ENCODE assay signal across 33 mouse cellular contexts in the genomic region with DNA sequence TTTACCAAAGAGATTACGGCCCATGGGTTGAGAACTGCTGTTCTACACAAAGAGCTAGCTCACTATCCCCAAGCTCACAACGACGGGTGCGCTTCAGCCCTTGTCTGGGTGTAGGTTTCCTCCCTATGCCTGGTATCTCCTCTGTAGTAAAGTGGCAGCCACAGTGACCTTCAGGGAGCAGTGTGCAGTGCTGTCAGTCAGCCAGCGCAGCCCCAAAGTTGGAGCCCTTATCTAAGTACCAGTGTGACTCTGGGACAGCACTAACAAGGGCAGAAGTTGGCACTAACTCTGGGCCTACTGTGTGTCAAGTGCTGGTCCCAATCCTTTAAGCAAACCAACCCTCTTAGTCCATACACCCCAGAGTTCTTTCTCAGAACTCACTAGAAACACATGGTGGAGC. TPM values are rescaled to one million over a fixed set of nuclear protein-coding genes. Genes with fewer than 3 reads are reported as not detected.
DNase-seq lines count a peak whose midpoint lies in the region; ATAC-seq and TF ChIP-seq lines count a peak whose summit lies in the region.
"Had no signal": no experiment of that assay in that cellular context is flagged by ENCODE, and none has a peak within 500 bp of the region (broad histone marks: within the 10 kb centered on the region; RNA-seq: fewer than 3 reads in every experiment).

No protein-coding gene starts in this region.

- ATAC-seq in lung, embryonic 14.5 days (ENCODE audit: insufficient read depth), result 0 out of 2 replicates have a peak, but pooled peaks have one; percentile 32
- 0 out of 2 replicates have a peak, but pooled peaks have one; percentile 66 for ATAC-seq in heart, embryonic 16.5 days (replicated peaks; ENCODE audit: extremely low read depth, insufficient read depth, low FRiP score)
- ATAC-seq in inflammation-experienced regulatory T-cells, adult 6 months, result no peak
- ATAC-seq: forebrain, embryonic 15.5 days; Patski had no signal

- peaks cover 85% of the 10 kb centered on the region for H3K36me3 ChIP-seq in lung, embryonic 14.5 days (ENCODE audit: insufficient read depth)
- H3K36me3 ChIP-seq in heart, embryonic 16.5 days (ENCODE audit: control insufficient read depth, insufficient read depth), result peaks cover 51% of the 10 kb centered on the region

- 0 out of 2 replicates have a peak, but pooled peaks cover under 1% of the 10 kb centered on the region for H3K4me1 ChIP-seq in lung, embryonic 14.5 days (ENCODE audit: insufficient read depth)
- H3K4me1 ChIP-seq in heart, embryonic 16.5 days (ENCODE audit: control insufficient read depth, insufficient read depth, low read length), result peaks cover 13% of the 10 kb centered on the region

- H3K27me3 ChIP-seq in lung, embryonic 14.5 days (ENCODE audit: insufficient read depth, low read length), result no peaks in the 10 kb centered on the region
- H3K27me3 ChIP-seq in heart, embryonic 16.5 days (ENCODE audit: control insufficient read depth, insufficient read depth, low read length), result no peaks in the 10 kb centered on the region
- H3K27me3 ChIP-seq: embryonic facial prominence, embryonic 13.5 days; forebrain, embryonic 15.5 days; midbrain, embryonic 12.5 days; neural tube, embryonic 13.5 days; Patski had no signal

- no peak overlapping the region for H3K4me3 ChIP-seq in lung, embryonic 14.5 days (ENCODE audit: low read depth, low read length)
- no peak overlapping the region for H3K4me3 ChIP-seq in heart, embryonic 16.5 days (ENCODE audit: low read length)
- H3K4me3 ChIP-seq: embryonic facial prominence, embryonic 13.5 days; forebrain, embryonic 10.5 days; forebrain, embryonic 15.5 days; midbrain, embryonic 12.5 days; myocyte; neural tube, embryonic 13.5 days had no signal

- 67% methylated on average over 5 of the region's 5 CpGs for WGBS in lung, embryonic 14.5 days
- 62% methylated on average over 5 of the region's 5 CpGs for WGBS in heart, embryonic 16.5 days

- H3K9ac ChIP-seq in lung, embryonic 14.5 days, result no peak overlapping the region
- no peak overlapping the region for H3K9ac ChIP-seq in heart, embryonic 16.5 days (ENCODE audit: low read length)
- H3K9ac ChIP-seq: embryonic facial prominence, embryonic 13.5 days; forebrain, embryonic 15.5 days; hindbrain, embryonic 14.5 days; liver, embryonic 14.5 days; midbrain, embryonic 12.5 days; neural tube, embryonic 13.5 days had no signal

- no peaks in the 10 kb centered on the region for H3K9me3 ChIP-seq in lung, embryonic 14.5 days (ENCODE audit: low read depth, low read length)
- no peaks in the 10 kb centered on the region for H3K9me3 ChIP-seq in heart, embryonic 16.5 days (replicated peaks; ENCODE audit: control insufficient read depth, low read length)
- H3K9me3 ChIP-seq: embryonic facial prominence, embryonic 13.5 days; forebrain, embryonic 10.5 days; forebrain, embryonic 15.5 days; midbrain, embryonic 12.5 days; neural tube, embryonic 13.5 days had no signal

- no peak overlapping the region for H3K4me2 ChIP-seq in lung, embryonic 14.5 days
- H3K4me2 ChIP-seq in heart, embryonic 16.5 days (ENCODE audit: low read depth, low read length), result no peak overlapping the region
- H3K4me2 ChIP-seq: embryonic facial prominence, embryonic 13.5 days; forebrain, embryonic 15.5 days; hindbrain, embryonic 14.5 days; midbrain, embryonic 12.5 days; neural tube, embryonic 13.5 days had no signal

- TF ChIP-seq CTCF in lung, embryonic 14.5 days (IDR thresholded peaks at IDR 0.05; ENCODE audit: low read depth), result no peak

- no peak overlapping the region for H3K27ac ChIP-seq in lung, embryonic 14.5 days (ENCODE audit: low read depth)
- H3K27ac ChIP-seq in heart, embryonic 16.5 days (ENCODE audit: low read length), result peak overlapping the region; percentile 73
- H3K27ac ChIP-seq: embryonic facial prominence, embryonic 13.5 days; forebrain, embryonic 10.5 days; forebrain, embryonic 15.5 days; hindbrain, embryonic 14.5 days; liver, embryonic 14.5 days; midbrain, embryonic 12.5 days; neural tube, embryonic 13.5 days had no signal

- peak; percentile 96 for DNase-seq in heart, adult 11 months
- DNase-seq in heart, postnatal 25 days (ENCODE audit: low spot score), result no peak
- no peak for DNase-seq in lung, embryonic 14.5 days
- no peak for DNase-seq in lung, postnatal 25 days (ENCODE audit: low spot score)
- DNase-seq in thymus, postnatal 14 days, result no peak
- DNase-seq: adrenal gland, postnatal 25 days; cerebellum, adult 11-12 months; cerebellum, adult 9-11 months; gastrocnemius, postnatal 25 days; kidney, adult 11 months; kidney, postnatal 14 days; layer of hippocampus, adult 9-11 months; liver; lung, adult 2 months; lung, postnatal 14 days; right cerebral cortex, postnatal 4 days had no signal

- intact Hi-C loops in heart, postnatal 25 days (cut with DNase I), result no loop called here

RNA-seq across cellular contexts. Expression of a gene that starts 6.3 kb away (rescaled TPM):
- total RNA-seq in heart, postnatal 25 days (2021), result 10 to 100 TPM; 14.1 to 17.2 TPM
- polyA plus RNA-seq in lung, embryonic 14.5 days (2014; fragmentation: Nextera tagmentation; extraction: Ambion mirVana), result 40.0 and 46.6 TPM in 2 replicates
- polyA plus RNA-seq in heart, embryonic 16.5 days (2015; fragmentation: Nextera tagmentation; extraction: Ambion mirVana), result 24.0 TPM in 2 replicates
- polyA plus RNA-seq in inflammation-experienced regulatory T-cells, adult 6 months (2017; shearing (Covaris generic)), result 1 to 10 TPM; 5.4 to 6.2 (median 5.6) TPM

RNA-seq across cellular contexts. Expression of a gene that starts 15.4 kb away (rescaled TPM):
- under 1 TPM in 1 of 2 experiments, not detected in 1; 0.25 TPM for total RNA-seq in heart, postnatal 25 days (2021)
- polyA plus RNA-seq in lung, embryonic 14.5 days (2014; fragmentation: Nextera tagmentation; extraction: Ambion mirVana), result not detected in 2 replicates
- not detected in 2 replicates for polyA plus RNA-seq in heart, embryonic 16.5 days (2015; fragmentation: Nextera tagmentation; extraction: Ambion mirVana)
- not detected for polyA plus RNA-seq in inflammation-experienced regulatory T-cells, adult 6 months (2017; shearing (Covaris generic))
- total RNA-seq: common myeloid progenitor, adult 5-6 weeks; gastrocnemius, adult 18-20 months; hematopoietic stem cell, adult 5-6 weeks; megakaryocyte progenitor cell, adult 5-6 weeks had no signal
- polyA plus RNA-seq: forebrain, embryonic 10.5 days; forebrain, embryonic 15.5 days; midbrain, embryonic 12.5 days; Patski had no signal

RNA-seq across cellular contexts. Expression of a gene that starts 20.2 kb away (rescaled TPM):
- 10 to 100 TPM; 26.4 to 29.8 TPM for total RNA-seq in heart, postnatal 25 days (2021)
- polyA plus RNA-seq in lung, embryonic 14.5 days (2014; fragmentation: Nextera tagmentation; extraction: Ambion mirVana), result 74.6 and 77.9 TPM in 2 replicates
- 57.0 and 58.7 TPM in 2 replicates for polyA plus RNA-seq in heart, embryonic 16.5 days (2015; fragmentation: Nextera tagmentation; extraction: Ambion mirVana)
- 10 to 100 TPM; 52.1 to 67.4 (median 67.2) TPM for polyA plus RNA-seq in inflammation-experienced regulatory T-cells, adult 6 months (2017; shearing (Covaris generic))

RNA-seq across cellular contexts. Expression of a gene that starts 39.0 kb away (rescaled TPM):
- total RNA-seq in heart, postnatal 25 days (2021), result 1 to 10 TPM; 4.8 to 5.7 TPM
- 2.1 and 2.3 TPM in 2 replicates for polyA plus RNA-seq in lung, embryonic 14.5 days (2014; fragmentation: Nextera tagmentation; extraction: Ambion mirVana)
- 1.5 and 1.9 TPM in 2 replicates for polyA plus RNA-seq in heart, embryonic 16.5 days (2015; fragmentation: Nextera tagmentation; extraction: Ambion mirVana)
- polyA plus RNA-seq in inflammation-experienced regulatory T-cells, adult 6 months (2017; shearing (Covaris generic)), result under 1 TPM; 0.16 to 0.40 (median 0.34) TPM

RNA-seq across cellular contexts. Expression of a gene that starts 48.3 kb away (rescaled TPM):
- total RNA-seq in heart, postnatal 25 days (2021), result not detected
- polyA plus RNA-seq in lung, embryonic 14.5 days (2014; fragmentation: Nextera tagmentation; extraction: Ambion mirVana), result 0.17 and 0.27 TPM in 2 replicates
- polyA plus RNA-seq in heart, embryonic 16.5 days (2015; fragmentation: Nextera tagmentation; extraction: Ambion mirVana), result 0.08 TPM in 1 of 2 replicates, not detected in the other
- polyA plus RNA-seq in inflammation-experienced regulatory T-cells, adult 6 months (2017; shearing (Covaris generic)), result not detected
- total RNA-seq: common myeloid progenitor, adult 5-6 weeks; gastrocnemius, adult 18-20 months; gastrocnemius, postnatal 25 days; hematopoietic stem cell, adult 5-6 weeks; megakaryocyte progenitor cell, adult 5-6 weeks had no signal
- polyA plus RNA-seq: G1E; myocyte; spleen, adult 2 months had no signal
